Mouse (Mus musculus) megakaryocyte-erythroid progenitor cell, adult 5-6 weeks (primary cell): ENCODE results near the gene Gdi2. TPM values are rescaled to one million over a fixed set of nuclear protein-coding genes. Genes with fewer than 3 reads are reported as not detected.
A peak's percentile ranks its signal among the peaks of the same experiment; 100 is the strongest.

Experiments used
- ATAC-seq: replicated peaks from 2 replicates; pipeline ENCODE4 v1.8.0; 2016; ENCODE audit warnings: mild to moderate bottlenecking, inconsistent platforms; ENCODE audit not compliant: severe bottlenecking, poor library complexity, low FRiP score, low TSS enrichment
- total RNA-seq, 2 experiments: library from RNA; stranded (forward) in 1 of 2; stranded (reverse) in 1 of 2; fragments of 200-1000, 215-1000 nt in 1 of 2; fragments of >200 nt in 1 of 2; fragmentation: Nextera tagmentation in 1 of 2; gene quantifications; 2 replicates each; pipeline ENCODE4 v1.2.3; 2014 to 2017

Gene Gdi2
- total RNA-seq, 2 experiments from 2014 or later: 267 to 384 TPM

DNA sequence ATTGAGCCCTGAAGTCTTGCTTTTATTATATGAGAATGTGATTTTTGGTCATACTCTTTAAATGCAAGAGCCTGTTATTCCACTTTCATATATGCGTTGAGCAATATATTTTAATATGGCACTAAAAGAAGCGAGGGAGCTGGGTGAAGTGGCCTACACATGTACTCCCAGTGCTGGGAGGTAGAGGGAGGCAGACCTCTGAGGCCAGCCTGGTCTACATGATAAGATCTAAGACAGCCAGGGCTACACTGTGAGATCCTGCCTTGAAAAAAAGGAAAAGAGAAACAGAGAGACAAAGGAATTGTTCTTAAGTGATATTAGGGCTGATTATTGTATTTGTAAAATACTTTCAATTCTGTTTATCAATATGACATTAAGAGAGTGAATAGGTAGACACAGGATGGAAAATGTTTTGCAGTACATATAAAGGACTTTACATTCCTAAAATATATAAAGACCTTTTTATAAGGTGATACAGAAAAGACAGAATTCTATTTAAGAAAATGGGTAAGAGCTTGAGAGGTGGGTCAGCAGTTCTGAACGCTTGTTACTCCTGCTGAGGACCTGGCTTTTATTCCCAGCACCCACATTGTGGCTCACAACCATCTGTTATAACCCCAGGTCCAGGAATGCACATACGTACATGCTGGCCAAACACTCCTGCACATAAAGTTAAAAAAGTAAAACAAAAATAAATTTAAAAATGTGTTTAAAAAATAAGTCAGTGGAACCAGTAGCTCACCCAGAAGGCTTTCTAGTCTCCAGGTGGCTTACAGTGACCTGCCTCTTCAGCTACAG is 6.4 kb downstream of the Gdi2 start:
- ATAC-seq: peak; percentile 58; the same call in 1 of the 2 replicates

DNA sequence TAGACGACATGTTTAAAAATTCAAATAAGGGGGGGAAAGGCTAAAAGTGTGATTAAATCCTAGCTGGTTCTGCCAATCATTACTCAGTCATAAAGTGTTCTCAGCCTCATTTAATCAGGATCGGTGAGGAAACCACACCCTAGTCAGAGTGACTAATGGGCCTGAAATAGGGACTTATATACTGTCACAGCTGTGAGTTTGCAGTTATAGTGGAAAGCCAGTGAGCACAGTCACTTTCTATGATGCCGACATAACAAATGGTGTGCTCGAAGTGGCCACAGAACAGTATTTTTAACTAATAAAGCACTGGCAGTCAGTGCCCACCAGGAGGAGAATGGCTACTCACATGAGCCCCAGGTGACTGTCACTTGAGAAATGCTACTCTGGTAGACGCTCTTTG is 7.1 kb downstream of the Gdi2 start:
- peak; percentile 77 for ATAC-seq

DNA sequence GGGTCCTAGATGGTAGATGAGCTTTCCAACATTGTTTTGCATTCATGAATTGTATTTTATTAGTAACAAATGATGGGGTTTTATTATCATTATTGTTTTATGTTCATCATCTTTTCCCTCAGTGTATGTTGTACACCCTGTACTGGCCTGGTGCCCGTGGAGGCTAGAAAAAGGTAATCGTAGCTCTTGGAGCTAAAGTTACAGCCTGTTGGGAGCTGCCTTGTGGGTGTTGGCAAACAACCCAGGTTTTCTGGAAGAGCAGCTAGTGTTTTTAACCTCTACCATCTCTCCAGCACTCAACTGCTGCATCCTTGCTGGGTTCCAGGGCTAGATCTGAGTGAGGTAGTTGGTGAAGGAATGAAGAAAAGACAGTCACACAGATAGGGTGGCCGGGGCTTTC is 9.5 kb downstream of the Gdi2 start:
- no peak for ATAC-seq

DNA sequence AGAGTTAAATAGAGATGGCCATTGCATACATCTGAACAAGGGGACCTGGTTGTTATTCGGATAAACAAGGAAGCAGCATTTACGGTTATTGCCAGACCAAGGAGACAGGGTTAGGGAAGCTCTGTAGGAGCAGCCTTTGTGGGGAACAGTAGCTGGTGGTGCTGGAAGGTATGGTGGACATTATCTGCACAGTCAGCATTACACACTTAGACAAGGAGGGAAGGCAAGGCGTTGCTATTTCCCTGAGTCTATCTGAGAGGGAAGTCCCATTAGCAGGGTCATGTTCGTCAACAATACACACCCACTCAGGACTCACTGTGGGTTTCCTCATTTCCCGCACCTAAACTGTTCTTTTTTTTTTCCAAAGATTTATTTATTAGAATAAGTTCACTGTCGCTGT is 10.0 kb downstream of the Gdi2 start:
- ATAC-seq: no peak

DNA sequence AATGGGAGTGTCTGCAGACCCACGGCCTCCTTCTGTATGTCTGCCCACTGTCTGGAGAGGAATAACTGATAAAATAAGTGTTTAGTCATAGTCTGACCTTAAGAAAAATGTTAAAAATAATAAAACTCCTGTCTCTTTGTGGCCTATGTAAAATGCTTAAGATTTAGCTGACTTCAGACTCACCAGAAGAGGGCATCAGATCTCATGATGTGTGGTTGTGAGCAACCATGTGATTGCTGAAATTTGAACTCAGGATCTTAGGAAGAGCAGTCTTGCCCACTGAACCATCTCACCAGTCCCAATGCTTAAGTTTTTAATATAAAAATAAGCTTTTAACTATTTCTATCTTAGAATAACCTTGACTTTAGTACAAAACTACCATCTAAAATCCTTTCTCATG is 25.3 kb downstream of the Gdi2 start:
- ATAC-seq: no peak

DNA sequence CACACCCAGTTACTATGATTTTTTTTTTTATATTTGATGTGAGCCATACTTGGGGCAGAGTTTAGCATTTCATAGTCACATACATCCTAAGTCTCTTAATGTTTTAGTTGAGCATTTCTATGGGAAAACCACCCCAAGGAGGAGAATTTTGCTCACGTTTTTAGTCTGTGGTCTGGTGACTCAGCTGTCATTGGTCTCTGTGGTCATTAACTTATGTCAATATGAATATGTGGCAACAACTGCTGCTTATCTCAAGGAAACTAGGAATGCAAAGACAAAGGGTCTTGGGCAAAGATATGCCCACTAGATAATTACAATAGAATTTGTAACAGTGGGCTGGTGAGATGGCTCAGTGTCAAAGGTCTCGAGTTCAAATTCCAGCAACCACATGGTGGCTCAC is 26.1 kb downstream of the Gdi2 start:
- no peak for ATAC-seq

DNA sequence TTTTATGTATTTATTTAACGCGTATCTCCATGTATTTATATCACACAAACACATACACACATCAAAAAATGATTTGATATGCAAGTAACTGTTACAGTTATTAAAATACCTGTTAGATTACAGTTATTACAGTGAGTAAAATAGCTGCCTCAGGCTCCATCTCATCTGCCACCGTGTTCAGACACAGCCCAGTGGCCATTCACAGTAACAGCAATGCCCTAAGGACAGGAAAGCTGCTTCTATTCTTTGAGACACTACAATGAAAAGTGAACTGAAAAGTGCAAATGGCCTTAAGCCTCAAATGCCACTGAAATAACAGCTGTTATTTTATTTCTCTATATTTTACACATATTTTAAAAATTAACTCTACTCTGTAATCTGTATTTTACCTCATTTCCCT is 52.9 kb downstream of the Gdi2 start:
- ATAC-seq: peak; percentile 88

DNA sequence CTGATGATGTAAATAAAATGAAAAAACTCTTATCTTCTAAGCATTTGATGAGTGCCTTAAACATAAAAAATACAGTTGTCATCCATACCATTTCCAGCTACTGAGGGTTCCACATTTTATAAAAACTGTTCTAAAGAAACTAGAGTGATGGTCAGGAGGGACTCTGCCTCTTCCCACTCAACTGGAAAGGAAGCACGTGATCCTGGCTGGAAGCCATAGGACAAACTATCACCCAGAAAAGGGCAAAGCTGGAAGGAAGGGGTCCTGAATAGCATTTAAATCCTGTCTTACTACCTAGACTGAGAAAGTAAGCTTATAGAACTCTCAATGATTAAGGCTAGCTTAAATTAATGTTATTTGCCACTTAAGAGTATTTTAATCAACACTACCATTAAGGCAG is 56.4 kb downstream of the Gdi2 start:
- no peak for ATAC-seq

DNA sequence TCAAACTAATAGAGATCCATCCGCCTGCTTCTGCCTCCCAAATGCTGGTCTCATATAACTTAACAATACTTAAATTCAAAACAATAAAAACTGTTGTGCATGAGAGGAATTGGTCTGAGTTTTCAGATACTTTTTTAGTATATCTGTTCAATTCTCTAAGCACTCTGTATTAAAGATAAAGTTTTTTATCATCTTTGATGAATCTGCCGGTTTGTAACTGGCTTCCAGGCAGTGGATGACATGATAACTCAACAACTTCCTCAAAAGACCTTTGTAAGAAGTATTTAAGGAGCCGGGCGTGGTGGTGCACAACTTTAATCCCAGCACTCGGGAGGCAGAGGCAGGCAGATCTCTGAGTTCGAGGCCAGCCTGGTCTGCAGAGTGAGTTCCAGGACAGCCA is 58.4 kb downstream of the Gdi2 start:
- ATAC-seq: no peak

DNA sequence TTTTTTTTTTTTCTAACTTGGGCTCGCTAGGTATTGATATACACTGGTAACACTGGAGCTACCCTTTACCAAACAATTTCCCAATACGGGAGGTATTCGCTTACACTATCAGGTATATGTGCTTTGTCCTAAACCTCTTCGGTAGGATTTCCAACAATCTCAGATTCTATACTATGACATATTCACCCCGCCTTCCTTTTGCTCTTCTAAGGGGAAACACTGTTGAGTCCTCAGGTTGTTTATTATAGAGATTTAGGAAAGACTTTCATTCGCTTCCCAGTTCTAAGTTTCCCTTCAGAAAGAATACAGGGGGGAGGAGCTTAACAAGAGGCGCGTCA is 71.9 kb downstream of the Gdi2 start:
- ATAC-seq: peak; percentile 21; the same call in 1 of the 2 replicates

DNA sequence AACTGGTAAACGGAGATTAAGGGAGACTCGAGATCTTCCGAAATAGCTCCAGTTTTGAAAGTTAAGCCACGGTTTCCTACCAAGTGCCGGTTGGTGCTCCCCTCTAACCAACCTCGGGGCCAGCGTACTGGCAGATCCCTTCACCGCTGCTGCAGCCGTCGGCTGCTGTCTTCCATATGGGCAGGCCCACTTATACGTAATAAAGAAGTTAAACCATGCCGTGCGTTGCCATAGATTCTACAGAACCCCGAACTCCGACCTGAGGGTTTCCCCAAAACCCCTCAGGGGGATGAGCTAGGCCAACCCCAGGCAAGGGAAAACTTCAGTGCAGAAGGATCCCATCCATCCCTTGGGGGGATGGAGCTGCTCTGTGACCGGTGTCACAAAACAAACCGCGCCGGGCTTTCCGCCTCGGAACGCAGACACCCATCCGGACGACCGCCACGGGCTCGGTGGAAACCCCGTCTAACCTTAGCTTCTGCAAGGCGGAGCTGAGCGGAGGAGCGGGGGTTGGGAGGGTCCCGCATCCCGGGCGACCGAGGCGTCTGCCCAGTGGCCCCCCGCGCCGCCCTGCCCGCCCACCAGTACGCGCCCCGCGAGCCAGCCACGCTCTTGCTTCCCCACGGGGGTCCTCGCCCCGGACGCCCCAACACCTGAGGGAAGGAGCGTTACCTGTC is 72.4 kb downstream of the Gdi2 start:
- ATAC-seq: peak; percentile 72

DNA sequence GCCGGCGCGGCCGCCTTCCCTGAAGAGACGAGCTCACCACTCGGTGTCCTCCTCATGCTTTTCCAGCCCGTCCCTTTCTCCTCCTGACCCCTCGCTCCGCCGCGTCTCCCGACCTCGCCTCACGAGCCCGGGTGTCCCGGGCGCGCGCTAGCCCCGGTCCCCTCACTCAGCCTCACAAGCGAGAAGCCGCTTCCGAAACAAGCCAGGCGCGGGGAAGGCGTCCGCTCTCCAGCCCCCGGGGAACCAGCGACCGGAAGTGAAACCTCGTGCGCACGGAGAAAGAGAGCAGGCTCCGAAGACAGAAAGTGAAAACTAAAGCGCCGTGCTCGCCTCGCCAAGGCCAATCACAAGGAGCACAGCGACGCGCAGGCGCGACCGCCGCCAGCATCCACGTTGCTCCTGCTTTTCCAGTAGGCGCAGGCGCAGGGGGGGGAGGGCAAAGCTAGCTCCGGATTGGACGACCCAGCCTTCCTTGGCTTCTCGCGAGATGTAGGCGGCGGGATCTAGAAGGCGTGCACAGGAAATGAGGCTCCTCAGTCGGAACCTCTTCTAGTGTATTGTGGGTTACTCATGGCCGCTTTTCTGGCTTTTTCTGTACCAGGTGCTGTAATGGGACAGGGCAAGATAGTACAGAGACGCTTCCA is 73.1 kb downstream of the Gdi2 start, which contains the start of gene Fam208b:
Gene Fam208b (minus strand): TSS at position 314 of the 644 bp plus-strand sequence.
- peak; percentile 96 for ATAC-seq

Other genes with a start within 250 kb of the Gdi2 start
- 66.5 and 85.9 TPM in 2 replicates for gene Fam208b, start 73.0 kb downstream of the Gdi2 start, total RNA-seq (2014; fragmentation: Nextera tagmentation)
- gene Fam208b, start 73.0 kb downstream of the Gdi2 start, total RNA-seq (2017): 45.8 TPM in 2 replicates
- gene Asb13, start 96.0 kb downstream of the Gdi2 start, total RNA-seq (2014; fragmentation: Nextera tagmentation): 5.4 and 9.9 TPM in 2 replicates
- gene Asb13, start 96.0 kb downstream of the Gdi2 start, total RNA-seq (2017): 7.3 and 7.7 TPM in 2 replicates